Mouse (Mus musculus) olfactory bulb, adult 2 months (tissue): ENCODE measurements at regions not wholly inside any gene's neighbourhood (a gene's known extent, or its start where the extent isn't known, plus 50 kb on each side); places are given as distances from the start of the nearest gene placed in this dataset.

Experiments
- CTCF ChIP-seq: fragments of 200-500 bp; IDR thresholded peaks from 2 replicates; pipeline ENCODE4 v1.5.1; 2012; ENCODE audit warnings: low read depth, mild to moderate bottlenecking, low read length, moderate library complexity; ENCODE audit not compliant: insufficient read depth
- POLR2A ChIP-seq: fragments of 200-500 bp; IDR thresholded peaks from 2 replicates; pipeline ENCODE4 v1.6.1; 2012; ENCODE audit warnings: mild to moderate bottlenecking, low read depth, low read length, moderate library complexity; ENCODE audit not compliant: insufficient read depth

DNA sequence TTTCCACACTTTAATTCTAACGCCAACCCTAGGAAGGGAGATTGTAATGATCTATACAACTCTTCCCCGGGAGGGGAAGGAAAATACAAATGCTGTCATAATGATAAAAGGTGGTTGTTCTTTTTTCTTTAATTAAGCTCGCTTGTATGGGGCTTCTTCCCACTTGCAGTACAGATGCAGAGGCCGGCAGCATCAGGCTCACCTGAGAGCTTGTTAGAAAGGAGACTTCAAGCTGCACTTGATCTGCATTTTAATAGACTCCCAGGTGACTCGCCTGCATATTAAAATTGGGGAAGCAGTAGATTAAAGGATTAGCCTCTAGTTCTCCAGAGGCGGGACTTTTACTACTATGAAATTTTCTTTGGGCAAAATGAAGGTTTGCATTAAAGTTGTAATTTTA, 140.8 kb upstream of the Ogfrl1 start:
- TF ChIP-seq POLR2A (no peak), CTCF (no peak)
